Mouse (Mus musculus) macrophage (primary cell): ENCODE data around the gene Slitrk2. TPM values are rescaled to one million over a fixed set of nuclear protein-coding genes. Genes with fewer than 3 reads are reported as not detected.

Experiments used
- H3K27ac ChIP-seq: fragments of 350-480 bp; formaldehyde crosslinking; 2 replicates; pipeline ENCODE4 v1.9.0; 2021
- H3K36me3 ChIP-seq: fragments of 350-480 bp; formaldehyde crosslinking; 2 replicates; pipeline ENCODE4 v1.9.0; 2021; ENCODE audit errors: inconsistent target
- H3K4me3 ChIP-seq: fragments of 350-480 bp; formaldehyde crosslinking; 2 replicates; pipeline ENCODE4 v1.9.0; 2021; ENCODE audit errors: inconsistent target
- H3K79me2 ChIP-seq: fragments of 350-480 bp; formaldehyde crosslinking; 2 replicates; pipeline ENCODE4 v1.9.0; 2021; ENCODE audit errors: inconsistent target
- WGBS: methylation state at CpG from one replicate; pipeline ENCODE4 v1.1.7; 2026; ENCODE audit warnings: inconsistent platforms; ENCODE audit not compliant: missing documents; 5-methylcytosine and 5-hydroxymethylcytosine counted together
- polyA plus RNA-seq: library from polyadenylated mRNA; stranded (reverse); fragments of 250-400 nt; gene quantifications from 3 replicates; pipeline ENCODE4 v1.2.4, GENCODE M21; 2018; ENCODE audit warnings: inconsistent platforms
- total RNA-seq, 78 experiments: library from RNA; depleted of rRNA; stranded (reverse); fragments of 250-400 nt; gene quantifications; 1 replicate in 9 of 78; 2 replicates in 24 of 78; 3 replicates in 43 of 78; 4 replicates in 2 of 78; pipeline ENCODE4 v1.2.4; 2018; ENCODE audit warnings: inconsistent platforms in 56 of 78

The Slitrk2 gene
- total RNA-seq (2018; cell fraction: chromatin; rRNA removed) = under 1 TPM in 1 of 26 experiments, not detected in 25; 0.25 TPM
- total RNA-seq (2018; cell fraction: cytosol; rRNA removed) = not detected
- total RNA-seq (2018; cell fraction: nucleus; rRNA removed) = not detected
- polyA plus RNA-seq = not detected in 3 replicates

DNA sequence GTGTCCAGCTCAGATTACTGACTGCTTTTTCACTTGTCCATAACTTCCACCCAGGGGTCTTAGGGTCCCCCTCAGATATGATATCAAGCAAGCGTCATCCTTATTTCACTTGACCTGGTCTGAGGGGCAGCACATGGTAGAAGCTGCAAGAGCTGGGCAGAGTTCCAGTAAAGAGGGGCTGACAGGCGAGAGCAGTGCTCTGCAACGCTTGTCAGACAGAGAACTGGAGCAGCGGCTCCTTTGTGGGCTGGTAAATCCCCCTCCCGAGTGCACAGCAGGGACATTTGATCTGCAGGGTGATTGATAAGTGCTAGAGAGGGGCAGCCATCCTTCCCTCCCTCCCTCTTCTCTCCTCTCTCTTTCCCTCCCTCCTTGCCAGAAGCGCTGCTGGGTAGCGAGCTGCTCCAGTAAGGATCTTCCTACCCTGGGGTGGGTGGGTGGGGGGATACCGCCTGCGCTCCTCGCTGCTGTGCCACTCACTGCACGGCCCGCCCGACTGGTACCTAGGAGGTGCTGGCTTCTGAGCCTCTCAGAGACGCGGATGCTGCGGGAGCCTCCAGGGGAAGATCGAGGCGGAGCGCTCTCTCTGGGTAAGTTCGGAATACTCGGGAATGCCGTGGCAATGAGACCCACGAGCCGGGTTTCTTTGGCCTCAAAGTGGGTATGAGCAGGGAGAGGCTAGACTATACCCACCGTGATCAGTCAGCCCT lies at the start of gene Slitrk2:
TSS of gene Slitrk2 (plus strand) at position 408 of the 710 bp plus-strand sequence.
- Histone ChIP-seq H3K27ac (no peak within 1 kb of the TSS), H3K4me3 (no peak within 1 kb of the TSS), H3K36me3 (no peaks in the 10 kb centered on the region), H3K79me2 (no peaks in the 10 kb centered on the region)
- 19% methylated on average over 24 of the region's 25 CpGs for WGBS

DNA sequence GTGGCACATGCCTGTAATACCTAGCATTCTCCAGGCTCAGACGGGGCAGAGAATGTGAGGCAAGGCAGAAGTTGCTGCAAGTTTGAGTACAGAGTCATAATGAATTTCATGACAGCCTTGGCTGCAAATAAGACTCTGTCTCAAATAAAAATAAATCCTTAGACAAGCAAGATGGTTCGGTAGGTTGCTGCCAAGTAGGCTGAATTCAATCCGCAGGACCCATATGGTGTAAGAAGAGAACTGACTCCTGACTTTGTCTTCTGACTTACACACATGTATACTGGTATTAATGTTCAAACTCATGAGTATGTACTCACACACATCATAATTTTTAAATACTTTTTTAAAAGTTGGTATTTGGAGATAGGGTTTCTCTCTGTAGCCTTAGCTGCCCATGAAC lies 43.6 kb upstream of the Slitrk2 start:
- Histone ChIP-seq H3K36me3 (no peaks in the 10 kb centered on the region), H3K27ac (no peak overlapping the region), H3K4me3 (no peak overlapping the region), H3K79me2 (no peaks in the 10 kb centered on the region)
- 89% methylated on average over 3 of the region's 3 CpGs for WGBS

DNA sequence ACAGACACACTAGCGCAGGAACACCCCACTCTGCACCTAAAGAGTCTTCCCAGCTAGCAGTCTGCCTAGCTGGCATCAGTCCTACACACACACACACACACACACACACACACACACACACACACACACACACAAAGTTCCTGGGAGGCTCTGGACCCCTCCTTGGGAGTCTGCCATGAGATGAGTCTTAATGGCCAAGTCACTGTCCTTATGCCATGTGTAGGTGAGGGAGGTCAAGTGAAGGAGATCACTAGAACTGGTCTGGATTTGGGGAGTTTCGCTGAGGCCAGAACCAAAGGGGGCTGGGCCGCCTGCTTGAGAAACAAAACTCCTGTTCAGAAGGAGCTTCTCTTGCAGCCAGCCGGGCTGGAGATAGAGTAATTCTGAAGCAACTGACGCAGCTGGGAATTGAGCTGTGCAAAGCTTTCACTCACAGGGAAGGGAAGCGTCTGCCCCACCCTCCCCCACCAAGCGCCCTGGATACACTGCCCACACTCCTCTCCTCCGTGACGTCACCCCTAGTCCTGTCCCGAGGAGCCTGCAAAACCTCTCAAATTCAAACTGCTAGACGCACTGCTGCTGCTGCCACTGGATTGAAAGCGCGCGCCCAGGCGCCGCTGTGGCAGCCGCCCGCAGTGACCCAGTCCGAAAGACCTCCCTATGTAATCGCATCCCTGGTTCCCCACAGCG lies 3.5 kb downstream of the Slitrk2 start:
- Histone ChIP-seq H3K27ac (no peak overlapping the region), H3K4me3 (no peak overlapping the region), H3K36me3 (no peaks in the 10 kb centered on the region), H3K79me2 (no peaks in the 10 kb centered on the region)
- WGBS = 21% methylated on average over 19 of the region's 21 CpGs

DNA sequence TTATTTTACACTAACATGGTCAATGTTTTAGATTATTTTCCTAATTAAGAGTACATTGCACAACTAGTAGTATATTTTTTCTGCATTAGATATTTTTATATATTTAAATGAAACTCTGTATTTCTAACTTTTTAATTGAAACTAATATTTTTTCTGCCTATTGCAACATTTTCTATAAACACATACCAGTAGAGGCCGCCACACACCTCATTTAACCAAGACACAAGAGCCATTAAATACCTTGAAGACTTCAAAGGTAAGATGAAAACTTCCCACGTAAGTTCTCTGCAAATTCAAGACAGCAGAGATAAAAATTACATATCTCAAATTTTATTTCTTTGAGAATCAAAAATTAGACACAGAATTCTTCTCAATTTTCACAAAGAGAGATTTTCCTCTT lies 8.2 kb downstream of the Slitrk2 start:
- 58% methylated on average over 2 of the region's 2 CpGs for WGBS
- Histone ChIP-seq H3K36me3 (no peaks in the 10 kb centered on the region), H3K4me3 (no peak overlapping the region), H3K27ac (no peak overlapping the region), H3K79me2 (no peaks in the 10 kb centered on the region)

DNA sequence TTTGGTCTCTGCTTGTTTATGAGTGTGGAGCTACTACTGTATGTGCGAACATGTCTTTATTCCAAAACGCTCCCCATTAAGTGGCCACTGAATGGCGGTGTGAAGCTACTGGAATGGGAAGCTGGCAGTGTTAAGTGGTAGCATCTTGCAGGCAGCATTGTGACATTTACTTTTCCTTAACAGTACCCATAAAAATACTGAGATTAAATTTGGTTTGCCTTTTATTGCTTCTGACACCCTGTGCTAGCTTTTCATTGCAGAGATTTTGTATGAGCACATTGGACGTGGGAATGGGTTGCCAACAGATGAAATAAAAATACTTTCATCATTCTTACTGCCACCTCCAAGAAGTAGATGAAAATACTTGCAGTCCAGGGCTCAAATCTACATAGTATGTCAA lies 27.8 kb downstream of the Slitrk2 start:
- Histone ChIP-seq H3K79me2 (no peaks in the 10 kb centered on the region), H3K36me3 (no peaks in the 10 kb centered on the region), H3K4me3 (no peak overlapping the region), H3K27ac (no peak overlapping the region)
- 87% methylated on average over 4 of the region's 4 CpGs for WGBS

DNA sequence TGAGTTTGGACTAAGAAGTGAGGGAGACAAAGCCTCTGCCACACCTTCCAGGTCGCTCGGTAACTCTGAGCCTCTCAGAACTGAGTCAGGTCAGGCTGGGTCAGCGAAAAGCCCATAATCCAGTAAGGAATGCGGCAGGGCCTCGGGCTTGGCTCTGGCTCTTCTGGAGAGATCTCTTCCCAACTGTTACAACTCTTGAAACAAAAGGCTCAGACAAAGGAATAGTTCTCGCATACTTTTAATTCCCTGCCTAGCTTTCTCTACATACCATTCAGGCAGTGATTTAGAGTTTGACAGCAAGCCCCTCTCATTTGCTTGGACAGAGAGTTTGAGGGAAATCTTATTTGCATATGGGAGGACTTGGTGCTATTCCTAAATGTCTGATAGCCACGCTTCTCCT lies 29.5 kb downstream of the Slitrk2 start:
- Histone ChIP-seq H3K36me3 (no peaks in the 10 kb centered on the region), H3K4me3 (no peak overlapping the region), H3K27ac (no peak overlapping the region), H3K79me2 (no peaks in the 10 kb centered on the region)
- WGBS = 64% methylated on average over 7 of the region's 7 CpGs
